Mouse (Mus musculus) olfactory bulb, adult 2 months (tissue): Measurements from ENCODE around the gene Hmgb2. TPM values are rescaled to one million over a fixed set of nuclear protein-coding genes. Genes with fewer than 3 reads are reported as not detected.

Experiments used
- H3K27ac ChIP-seq: fragments of 200-500 bp; 2 replicates; pipeline ENCODE4 v1.5.1; 2012; ENCODE audit warnings: low read depth, low read length; ENCODE audit not compliant: insufficient read depth
- H3K4me1 ChIP-seq: fragments of 200-500 bp; 2 replicates; pipeline ENCODE4 v1.6.1; 2012; ENCODE audit warnings: low read length; ENCODE audit not compliant: control insufficient read depth, insufficient read depth
- H3K4me3 ChIP-seq: fragments of 200-500 bp; 2 replicates; pipeline ENCODE4 v1.5.1; 2012; ENCODE audit warnings: mild to moderate bottlenecking, low read depth, low read length, moderate library complexity; ENCODE audit not compliant: insufficient read depth
- CTCF ChIP-seq: fragments of 200-500 bp; IDR thresholded peaks from 2 replicates; pipeline ENCODE4 v1.5.1; 2012; ENCODE audit warnings: low read depth, mild to moderate bottlenecking, low read length, moderate library complexity; ENCODE audit not compliant: insufficient read depth
- POLR2A ChIP-seq: fragments of 200-500 bp; IDR thresholded peaks from 2 replicates; pipeline ENCODE4 v1.6.1; 2012; ENCODE audit warnings: mild to moderate bottlenecking, low read depth, low read length, moderate library complexity; ENCODE audit not compliant: insufficient read depth
- WGBS: fragments of 180-500 bp; shearing (Covaris S2); methylation state at CpG from one replicate; pipeline ENCODE4 v1.1.7; 2018; 5-methylcytosine and 5-hydroxymethylcytosine counted together
- polyA plus RNA-seq: library from polyadenylated mRNA; stranded (reverse); fragments of >200 nt; gene quantifications from 2 replicates; pipeline ENCODE4 v1.2.4, GENCODE M21; 2012; ENCODE audit warnings: low replicate concordance; ENCODE audit not compliant: missing spikeins, insufficient read depth, insufficient read length

Hmgb2 gene
- polyA plus RNA-seq, 1 experiment = not detected

- Histone ChIP-seq H3K4me1 (0 out of 2 replicates have a peak, but pooled peaks cover 2% of the 10 kb centered on the region), H3K4me3 (no peak overlapping the region), H3K27ac (no peak overlapping the region)
- WGBS = 70% methylated on average over 15 of the region's 15 CpGs
- TF ChIP-seq CTCF (no peak), POLR2A (no peak)
These were observed 52.0 kb downstream of the Hmgb2 start for GRCm38 (mm10) chr8:57563726-57564125.

GRCm38 (mm10) chr8:57565039-57565438 lies 53.3 kb downstream of the Hmgb2 start:
- Histone ChIP-seq H3K4me1 (peaks cover 8% of the 10 kb centered on the region), H3K27ac (no peak overlapping the region), H3K4me3 (no peak overlapping the region)
- TF ChIP-seq CTCF = no peak
- no peak for TF ChIP-seq POLR2A
- 89% methylated on average over 6 of the region's 6 CpGs for WGBS

Other genes starting within 250 kb of the Hmgb2 start
- gene Hand2, start 190.9 kb upstream of the Hmgb2 start, polyA plus RNA-seq = not detected in 2 replicates
- gene Scrg1, start 56.0 kb upstream of the Hmgb2 start, polyA plus RNA-seq = not detected in 2 replicates
- not detected in 2 replicates for gene Sap30, start 24.0 kb upstream of the Hmgb2 start, polyA plus RNA-seq
- not detected in 2 replicates for gene Galnt7, start 141.1 kb downstream of the Hmgb2 start, polyA plus RNA-seq